Mouse (Mus musculus): Measurements from ENCODE around the gene Zfp558. TPM values are rescaled to one million over a fixed set of nuclear protein-coding genes. Genes with fewer than 3 reads are reported as not detected.

The Zfp558 gene
- polyA plus RNA-seq (2012; rRNA removed; ENCODE audit: low replicate concordance): 0.42 and 0.82 TPM in 2 replicates

DNA sequence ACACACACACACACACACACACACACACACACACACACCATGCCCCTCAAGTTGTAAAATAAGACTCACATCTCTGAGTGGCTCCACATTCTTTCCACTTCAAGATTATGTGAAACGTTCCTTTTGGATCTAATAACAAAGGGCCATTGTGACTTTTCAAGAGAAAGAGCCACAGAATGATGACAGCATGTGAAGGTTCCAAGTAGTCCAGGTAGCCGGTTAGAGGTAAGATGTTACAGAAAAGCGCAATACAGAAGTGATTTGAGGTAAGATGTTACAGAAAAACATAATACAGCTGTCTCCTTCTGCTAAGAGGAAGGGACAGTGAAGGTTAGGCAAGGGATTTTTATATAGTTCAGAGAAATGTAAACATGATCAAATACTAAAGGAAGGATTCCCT lies at the start of gene Zfp558, which contains the start of gene Mbd3l1:
Gene Zfp558, minus strand, starts transcription at position 101 of the 400 bp plus-strand sequence.
Gene Mbd3l1, plus strand, starts transcription at position 192 of the 400 bp plus-strand sequence.

DNA sequence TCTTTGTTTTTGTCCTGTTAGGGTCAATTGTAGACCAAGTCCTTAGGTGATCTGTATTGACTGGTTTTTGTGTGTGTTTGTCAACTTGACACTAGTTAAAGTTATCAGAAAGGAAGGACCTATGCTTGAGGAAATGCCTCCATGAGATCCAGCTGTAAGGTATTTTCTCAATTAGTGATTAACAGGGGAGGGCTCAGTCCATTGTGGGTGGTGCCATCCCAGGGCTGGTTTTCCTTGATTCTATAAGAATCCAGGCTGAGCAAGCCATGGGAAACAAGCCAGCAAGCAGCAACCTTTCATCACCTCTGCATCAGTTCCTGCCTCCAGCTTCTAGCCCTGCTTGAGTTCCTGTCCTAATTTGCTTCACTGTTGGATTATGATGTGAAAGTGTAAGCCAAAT lies 47.7 kb downstream of the Zfp558 start, which contains the start of gene Mbd3l2:
Gene Mbd3l2, plus strand, starts transcription at position 301 of the 400 bp plus-strand sequence.

Other genes starting within 250 kb of the Zfp558 start
- 17.1 and 34.3 TPM in 2 replicates for gene Chordc1, start 186.1 kb downstream of the Zfp558 start, polyA plus RNA-seq (2012; rRNA removed; ENCODE audit: low replicate concordance)
- 5.1 and 7.5 TPM in 2 replicates for gene Naalad2, start 75.3 kb downstream of the Zfp558 start, polyA plus RNA-seq (2012; rRNA removed; ENCODE audit: low replicate concordance)
- gene Ubtfl1, start 73.8 kb downstream of the Zfp558 start, polyA plus RNA-seq (2012; rRNA removed; ENCODE audit: low replicate concordance): not detected in 2 replicates
- not detected in 2 replicates for gene Mbd3l2, start 47.6 kb downstream of the Zfp558 start, polyA plus RNA-seq (2012; rRNA removed; ENCODE audit: low replicate concordance)
- gene Mbd3l1, start 91 bp upstream of the Zfp558 start, polyA plus RNA-seq (2012; rRNA removed; ENCODE audit: low replicate concordance): not detected in 2 replicates
- gene Muc16, start 196.3 kb upstream of the Zfp558 start, polyA plus RNA-seq (2012; rRNA removed; ENCODE audit: low replicate concordance): 1.9 and 3.1 TPM in 2 replicates

All from subcutaneous adipose tissue, adult 2 months (tissue).